Mouse (Mus musculus) brain, embryonic 14.5 days (tissue): ENCODE results near the gene Slit3. TPM values are rescaled to one million over a fixed set of nuclear protein-coding genes. Genes with fewer than 3 reads are reported as not detected.

Source experiments
- DNase-seq: peaks from one replicate; pipeline ENCODE4 v3.0.0-alpha.2; 2011; ENCODE audit warnings: low read depth
- CTCF ChIP-seq: fragments of 200-500 bp; IDR thresholded peaks from 2 replicates; pipeline ENCODE4 v1.5.1; 2012; ENCODE audit warnings: inconsistent platforms, mild to moderate bottlenecking, moderate library complexity, borderline replicate concordance; ENCODE audit not compliant: insufficient read depth, insufficient read length; ENCODE audit errors: extremely low read depth
- POLR2A ChIP-seq: fragments of 200-500 bp; IDR thresholded peaks from 2 replicates; pipeline ENCODE4 v1.6.1; 2012; ENCODE audit warnings: mild to moderate bottlenecking, inconsistent platforms, borderline replicate concordance; ENCODE audit not compliant: poor library complexity, insufficient read depth, insufficient read length, severe bottlenecking; ENCODE audit errors: extremely low read depth
- polyA plus RNA-seq: library from polyadenylated mRNA; depleted of rRNA; stranded (reverse); fragments of >200 nt; gene quantifications from 2 replicates; pipeline ENCODE4 v1.2.3, GENCODE M21; 2012

Gene Slit3
- polyA plus RNA-seq, 1 experiment = 9.3 TPM

GRCm38 (mm10) chr11:35274036-35274435, 153.0 kb downstream of the Slit3 start:
- TF ChIP-seq CTCF (no peak), POLR2A (no peak)
- DNase-seq = no peak

GRCm38 (mm10) chr11:35275300-35275699, 154.3 kb downstream of the Slit3 start:
- TF ChIP-seq POLR2A (no peak), CTCF (no peak)
- no peak for DNase-seq

GRCm38 (mm10) chr11:35276001-35276400, 155.0 kb downstream of the Slit3 start:
- TF ChIP-seq POLR2A (no peak), CTCF (no peak)
- no peak for DNase-seq

GRCm38 (mm10) chr11:35278128-35278769, 157.2 kb downstream of the Slit3 start:
- peak; percentile 48 for DNase-seq
- TF ChIP-seq CTCF = no peak
- TF ChIP-seq POLR2A = no peak

- TF ChIP-seq POLR2A = no peak
- DNase-seq = no peak
Measured at GRCm38 (mm10) chr11:35280826-35281225, 159.8 kb downstream of the Slit3 start.

GRCm38 (mm10) chr11:35282001-35282632, 161.1 kb downstream of the Slit3 start:
- TF ChIP-seq POLR2A = no peak
- no peak for TF ChIP-seq CTCF
- DNase-seq = no peak

GRCm38 (mm10) chr11:35282825-35283571, 162.0 kb downstream of the Slit3 start:
- peak; percentile 85 for DNase-seq
- TF ChIP-seq CTCF (no peak), POLR2A (no peak)

- TF ChIP-seq CTCF (no peak), POLR2A (no peak)
- peak; percentile 41 for DNase-seq
Measured at GRCm38 (mm10) chr11:35283767-35284166, 162.7 kb downstream of the Slit3 start.

- TF ChIP-seq POLR2A = no peak
- no peak for TF ChIP-seq CTCF
- DNase-seq = peak; percentile 83
Measured at GRCm38 (mm10) chr11:35286578-35287390, 165.8 kb downstream of the Slit3 start.

- DNase-seq = no peak
- TF ChIP-seq POLR2A (no peak), CTCF (no peak)
Measured at GRCm38 (mm10) chr11:35288056-35288455, 167.0 kb downstream of the Slit3 start.

- DNase-seq = no peak
- TF ChIP-seq POLR2A (no peak), CTCF (no peak)
Measured at GRCm38 (mm10) chr11:35288761-35289278, 167.8 kb downstream of the Slit3 start.

GRCm38 (mm10) chr11:35292228-35292747, 171.3 kb downstream of the Slit3 start:
- TF ChIP-seq CTCF (no peak), POLR2A (no peak)
- no peak for DNase-seq
